In the genomic region with DNA sequence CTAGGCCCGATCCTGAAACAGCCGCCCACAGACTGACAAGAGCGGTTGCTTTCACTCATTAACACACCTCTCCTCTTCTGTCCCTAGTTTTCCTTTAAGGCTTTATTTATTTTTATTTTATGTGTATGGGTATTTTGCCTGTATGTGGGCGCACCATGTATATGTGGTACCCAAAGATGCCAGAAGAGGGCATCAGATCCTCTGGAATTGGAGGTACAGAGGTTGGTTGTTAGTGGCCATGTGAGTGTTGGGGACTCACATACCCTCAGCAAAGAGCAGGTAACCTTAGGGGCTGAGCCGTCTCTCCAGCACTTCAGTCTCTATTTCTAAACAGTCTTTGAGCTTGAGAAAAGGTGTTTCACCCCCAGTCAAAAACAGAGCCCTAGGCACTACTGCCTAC, we compare ENCODE assay signal across 10 mouse cellular contexts. TPM values are rescaled to one million over a fixed set of nuclear protein-coding genes. Genes with fewer than 3 reads are reported as not detected.
A peak's percentile ranks its signal among the peaks of the same experiment; 100 is the strongest.
DNase-seq lines count a peak whose midpoint lies in the region; ATAC-seq and TF ChIP-seq lines count a peak whose summit lies in the region.
"Had no signal": no experiment of that assay in that cellular context is flagged by ENCODE, and none has a peak within 500 bp of the region (broad histone marks: within the 10 kb centered on the region; RNA-seq: fewer than 3 reads in every experiment).

No protein-coding gene starts in this region.

- no peak overlapping the region for H3K9ac ChIP-seq in heart, adult 2 months (ENCODE audit: low read depth, low read length)
- no peak overlapping the region for H3K9ac ChIP-seq in midbrain, postnatal 0 days (replicated peaks; ENCODE audit: low read length, poor library complexity, severe bottlenecking)
- no peak overlapping the region for H3K9ac ChIP-seq in stomach, postnatal 0 days (ENCODE audit: low read length)
- no peak overlapping the region for H3K9ac ChIP-seq in hindbrain, embryonic 13.5 days
- H3K9ac ChIP-seq: heart, embryonic 15.5 days; lung, embryonic 15.5 days had no signal

- ATAC-seq in midbrain, postnatal 0 days (ENCODE audit: low FRiP score), result no peak
- no peak for ATAC-seq in stomach, postnatal 0 days (ENCODE audit: low FRiP score, low TSS enrichment)
- ATAC-seq in frontal cortex, adult (ENCODE audit: low TSS enrichment), result no peak
- ATAC-seq in hindbrain, embryonic 13.5 days (ENCODE audit: low FRiP score), result no peak

- no peaks in the 10 kb centered on the region for H3K36me3 ChIP-seq in heart, adult 2 months (ENCODE audit: control insufficient read depth, insufficient read depth, low read length)
- peaks cover 38% of the 10 kb centered on the region for H3K36me3 ChIP-seq in midbrain, postnatal 0 days (ENCODE audit: insufficient read depth, low read length)
- H3K36me3 ChIP-seq in midbrain, embryonic 10.5 days, result peaks cover 75% of the 10 kb centered on the region
- peaks cover 12% of the 10 kb centered on the region for H3K36me3 ChIP-seq in stomach, postnatal 0 days (ENCODE audit: control insufficient read depth, insufficient read depth, low read length)
- peaks cover 60% of the 10 kb centered on the region for H3K36me3 ChIP-seq in hindbrain, embryonic 13.5 days

- H3K27me3 ChIP-seq in heart, adult 2 months (ENCODE audit: control insufficient read depth, insufficient read depth, low read length), result no peaks in the 10 kb centered on the region
- no peaks in the 10 kb centered on the region for H3K27me3 ChIP-seq in midbrain, postnatal 0 days (ENCODE audit: insufficient read depth, low read length)
- no peaks in the 10 kb centered on the region for H3K27me3 ChIP-seq in midbrain, embryonic 10.5 days (ENCODE audit: low read depth, poor library complexity, severe bottlenecking)
- H3K27me3 ChIP-seq in stomach, postnatal 0 days (ENCODE audit: control insufficient read depth, insufficient read depth, low read length), result no peaks in the 10 kb centered on the region
- H3K27me3 ChIP-seq in hindbrain, embryonic 13.5 days, result no peaks in the 10 kb centered on the region
- H3K27me3 ChIP-seq: heart, embryonic 15.5 days; lung, embryonic 15.5 days had no signal

- H3K27ac ChIP-seq in heart, adult 2 months, result no peak overlapping the region
- H3K27ac ChIP-seq in midbrain, postnatal 0 days (ENCODE audit: low read depth, low read length), result no peak overlapping the region
- no peak overlapping the region for H3K27ac ChIP-seq in midbrain, embryonic 10.5 days (replicated peaks)
- no peak overlapping the region for H3K27ac ChIP-seq in stomach, postnatal 0 days (replicated peaks)
- no peak overlapping the region for H3K27ac ChIP-seq in hindbrain, embryonic 13.5 days
- H3K27ac ChIP-seq: heart, embryonic 15.5 days; lung, embryonic 15.5 days had no signal

- no peak for TF ChIP-seq POLR2A in heart, adult 2 months (IDR thresholded peaks at IDR 0.05; ENCODE audit: insufficient read depth, low read depth, low read length)

- no peak for DNase-seq in heart, adult 2 months
- DNase-seq in heart, postnatal 25 days (ENCODE audit: low spot score), result no peak
- DNase-seq in midbrain, postnatal 0 days (ENCODE audit: low spot score), result peak; percentile 57
- DNase-seq in midbrain, embryonic 10.5 days (ENCODE audit: low spot score), result no peak
- peak; percentile 76 to 81 for DNase-seq in cerebellum, postnatal 10 days
- no peak for DNase-seq in stomach, postnatal 0 days (ENCODE audit: low spot score)

- H3K79me2 ChIP-seq in heart, adult 2 months (replicated peaks; ENCODE audit: control insufficient read depth, insufficient read depth, low read length), result no peaks in the 10 kb centered on the region

- H3K4me3 ChIP-seq in heart, adult 2 months, result no peak overlapping the region
- H3K4me3 ChIP-seq in midbrain, postnatal 0 days (ENCODE audit: low read depth, low read length), result no peak overlapping the region
- no peak overlapping the region for H3K4me3 ChIP-seq in midbrain, embryonic 10.5 days
- no peak overlapping the region for H3K4me3 ChIP-seq in stomach, postnatal 0 days (ENCODE audit: low read depth, low read length)
- H3K4me3 ChIP-seq in hindbrain, embryonic 13.5 days, result no peak overlapping the region
- H3K4me3 ChIP-seq: heart, embryonic 15.5 days; lung, embryonic 15.5 days had no signal

- peaks cover 5% of the 10 kb centered on the region for H3K4me1 ChIP-seq in heart, adult 2 months (ENCODE audit: control insufficient read depth, insufficient read depth, low read length)
- H3K4me1 ChIP-seq in midbrain, postnatal 0 days (ENCODE audit: insufficient read depth, low read length), result peaks cover 13% of the 10 kb centered on the region
- H3K4me1 ChIP-seq in midbrain, embryonic 10.5 days, result peaks cover 40% of the 10 kb centered on the region
- peaks cover 8% of the 10 kb centered on the region for H3K4me1 ChIP-seq in stomach, postnatal 0 days (replicated peaks; ENCODE audit: control insufficient read depth, insufficient read depth)
- H3K4me1 ChIP-seq in hindbrain, embryonic 13.5 days (replicated peaks), result peaks cover 58% of the 10 kb centered on the region

- intact Hi-C loops in heart, adult 2 months (cut with DNase I), result no loop called here
- intact Hi-C loops in heart, postnatal 25 days (cut with DNase I), result no loop called here

- WGBS in heart, adult 2 months, result 86% methylated on average over 5 of the region's 5 CpGs
- WGBS in midbrain, postnatal 0 days, result 86% methylated on average over 5 of the region's 5 CpGs
- WGBS in midbrain, embryonic 10.5 days, result 86% methylated on average over 5 of the region's 5 CpGs
- WGBS in stomach, postnatal 0 days, result 83% methylated on average over 5 of the region's 5 CpGs
- WGBS in hindbrain, embryonic 13.5 days, result 87% methylated on average over 5 of the region's 5 CpGs

- TF ChIP-seq EP300 in heart, adult 2 months (IDR thresholded peaks at IDR 0.05; ENCODE audit: insufficient read depth, low read depth, low read length), result no peak
- TF ChIP-seq EP300 in stomach, postnatal 0 days (optimal IDR thresholded peaks at IDR 0.05), result no peak

- peak; percentile 71 for TF ChIP-seq CTCF in heart, adult 2 months (IDR thresholded peaks at IDR 0.05)
- TF ChIP-seq CTCF in midbrain, postnatal 0 days (IDR thresholded peaks at IDR 0.05), result peak; percentile 77
- peak; percentile 74 for TF ChIP-seq CTCF in stomach, postnatal 0 days (IDR thresholded peaks at IDR 0.05; ENCODE audit: low read depth)

- no peaks in the 10 kb centered on the region for H3K9me3 ChIP-seq in midbrain, postnatal 0 days (ENCODE audit: low read length)
- H3K9me3 ChIP-seq in midbrain, embryonic 10.5 days (replicated peaks), result no peaks in the 10 kb centered on the region
- H3K9me3 ChIP-seq in stomach, postnatal 0 days (ENCODE audit: control insufficient read depth, low read length), result no peaks in the 10 kb centered on the region
- H3K9me3 ChIP-seq in hindbrain, embryonic 13.5 days, result no peaks in the 10 kb centered on the region
- H3K9me3 ChIP-seq: heart, embryonic 15.5 days; lung, embryonic 15.5 days had no signal

- no peak overlapping the region for H3K4me2 ChIP-seq in midbrain, postnatal 0 days (ENCODE audit: low read depth, low read length, poor library complexity, severe bottlenecking)
- H3K4me2 ChIP-seq in stomach, postnatal 0 days (replicated peaks; ENCODE audit: low read depth), result no peak overlapping the region
- H3K4me2 ChIP-seq in hindbrain, embryonic 13.5 days, result no peak overlapping the region
- H3K4me2 ChIP-seq: heart, embryonic 15.5 days; lung, embryonic 15.5 days had no signal

RNA-seq across cellular contexts. Expression of a gene that starts 2.3 kb away (rescaled TPM):
- total RNA-seq in heart, adult 2 months (2021), result 10 to 100 TPM; 30.1 to 32.3 TPM
- polyA plus RNA-seq in heart, adult 2 months (2012; rRNA removed), result 33.2 and 33.8 TPM in 2 replicates
- 10 to 100 TPM; 30.5 to 32.0 TPM for total RNA-seq in heart, postnatal 25 days (2021)
- total RNA-seq in midbrain, postnatal 0 days (2014; rRNA removed), result 38.3 and 39.7 TPM in 2 replicates
- polyA plus RNA-seq in midbrain, postnatal 0 days (2015; fragmentation: Nextera tagmentation; extraction: Ambion mirVana), result 44.3 and 49.9 TPM in 2 replicates
- 86.4 and 91.5 TPM in 2 replicates for polyA plus RNA-seq in midbrain, embryonic 10.5 days (2016; fragmentation: Nextera tagmentation; extraction: Ambion mirVana)
- 38.0 and 40.2 TPM in 2 replicates for polyA plus RNA-seq in stomach, postnatal 0 days (2015; fragmentation: Nextera tagmentation; extraction: Ambion mirVana)
- 63.0 and 66.8 TPM in 2 replicates for polyA plus RNA-seq in hindbrain, embryonic 13.5 days (2015; fragmentation: Nextera tagmentation; extraction: Ambion mirVana)

RNA-seq across cellular contexts. Expression of a gene that starts 7.4 kb away (rescaled TPM):
- 10 to 100 TPM; 68.4 to 75.7 TPM for total RNA-seq in heart, adult 2 months (2021)
- polyA plus RNA-seq in heart, adult 2 months (2012; rRNA removed), result 49.1 and 54.3 TPM in 2 replicates
- 10 to 100 TPM; 74.8 to 79.9 TPM for total RNA-seq in heart, postnatal 25 days (2021)
- total RNA-seq in midbrain, postnatal 0 days (2014; rRNA removed), result 122 and 150 TPM in 2 replicates
- 308 and 345 TPM in 2 replicates for polyA plus RNA-seq in midbrain, postnatal 0 days (2015; fragmentation: Nextera tagmentation; extraction: Ambion mirVana)
- polyA plus RNA-seq in midbrain, embryonic 10.5 days (2016; fragmentation: Nextera tagmentation; extraction: Ambion mirVana), result 150 and 167 TPM in 2 replicates
- 129 TPM in 2 replicates for polyA plus RNA-seq in stomach, postnatal 0 days (2015; fragmentation: Nextera tagmentation; extraction: Ambion mirVana)
- polyA plus RNA-seq in hindbrain, embryonic 13.5 days (2015; fragmentation: Nextera tagmentation; extraction: Ambion mirVana), result 301 and 303 TPM in 2 replicates

RNA-seq across cellular contexts. Expression of a gene that starts 15.3 kb away (rescaled TPM):
- not detected for total RNA-seq in heart, adult 2 months (2021)
- not detected in 2 replicates for polyA plus RNA-seq in heart, adult 2 months (2012; rRNA removed)
- not detected for total RNA-seq in heart, postnatal 25 days (2021)
- total RNA-seq in midbrain, postnatal 0 days (2014; rRNA removed), result 0.27 and 0.33 TPM in 2 replicates
- 0.42 and 0.48 TPM in 2 replicates for polyA plus RNA-seq in midbrain, postnatal 0 days (2015; fragmentation: Nextera tagmentation; extraction: Ambion mirVana)
- 0.28 and 0.63 TPM in 2 replicates for polyA plus RNA-seq in midbrain, embryonic 10.5 days (2016; fragmentation: Nextera tagmentation; extraction: Ambion mirVana)
- 0.05 and 0.07 TPM in 2 replicates for polyA plus RNA-seq in stomach, postnatal 0 days (2015; fragmentation: Nextera tagmentation; extraction: Ambion mirVana)
- polyA plus RNA-seq in hindbrain, embryonic 13.5 days (2015; fragmentation: Nextera tagmentation; extraction: Ambion mirVana), result 1.1 and 2.2 TPM in 2 replicates
- polyA plus RNA-seq: heart, embryonic 15.5 days; lung, embryonic 15.5 days had no signal

RNA-seq across cellular contexts. Expression of a gene that starts 15.8 kb away (rescaled TPM):
- 10 to 100 TPM; 88.2 to 99.3 TPM for total RNA-seq in heart, adult 2 months (2021)
- polyA plus RNA-seq in heart, adult 2 months (2012; rRNA removed), result 79.9 and 108 TPM in 2 replicates
- 10 to 100 TPM; 74.2 to 87.4 TPM for total RNA-seq in heart, postnatal 25 days (2021)
- 21.8 and 26.5 TPM in 2 replicates for total RNA-seq in midbrain, postnatal 0 days (2014; rRNA removed)
- 28.8 and 35.3 TPM in 2 replicates for polyA plus RNA-seq in midbrain, postnatal 0 days (2015; fragmentation: Nextera tagmentation; extraction: Ambion mirVana)
- polyA plus RNA-seq in midbrain, embryonic 10.5 days (2016; fragmentation: Nextera tagmentation; extraction: Ambion mirVana), result 69.0 TPM in 2 replicates
- 73.7 and 80.0 TPM in 2 replicates for polyA plus RNA-seq in stomach, postnatal 0 days (2015; fragmentation: Nextera tagmentation; extraction: Ambion mirVana)
- 47.6 and 48.5 TPM in 2 replicates for polyA plus RNA-seq in hindbrain, embryonic 13.5 days (2015; fragmentation: Nextera tagmentation; extraction: Ambion mirVana)

RNA-seq across cellular contexts. Expression of a gene that starts 18.7 kb away (rescaled TPM):
- total RNA-seq in heart, adult 2 months (2021), result 1 to 10 TPM; 4.1 to 5.4 TPM
- polyA plus RNA-seq in heart, adult 2 months (2012; rRNA removed), result 8.5 and 11.4 TPM in 2 replicates
- 1 to 10 TPM; 4.2 to 5.1 TPM for total RNA-seq in heart, postnatal 25 days (2021)
- 61.6 and 69.2 TPM in 2 replicates for total RNA-seq in midbrain, postnatal 0 days (2014; rRNA removed)
- polyA plus RNA-seq in midbrain, postnatal 0 days (2015; fragmentation: Nextera tagmentation; extraction: Ambion mirVana), result 20.1 and 23.4 TPM in 2 replicates
- polyA plus RNA-seq in midbrain, embryonic 10.5 days (2016; fragmentation: Nextera tagmentation; extraction: Ambion mirVana), result 27.1 and 35.8 TPM in 2 replicates
- polyA plus RNA-seq in stomach, postnatal 0 days (2015; fragmentation: Nextera tagmentation; extraction: Ambion mirVana), result 4.3 and 5.9 TPM in 2 replicates
- polyA plus RNA-seq in hindbrain, embryonic 13.5 days (2015; fragmentation: Nextera tagmentation; extraction: Ambion mirVana), result 24.4 and 27.8 TPM in 2 replicates

Comparison
In these comparisons a context has a peak if more than half of its experiments do, and no peak if none do; other contexts are left out.
1. DNase-seq: peak in midbrain, postnatal 0 days (single experiment) and cerebellum, postnatal 10 days (2 of 2); none in heart, adult 2 months (0 of 2), heart, postnatal 25 days (single experiment), midbrain, embryonic 10.5 days (single experiment) and stomach, postnatal 0 days (single experiment).
2. Peak in every context shown above with its lines, with median percentiles within 50 percentile points of each other: CTCF ChIP-seq.